Mouse (Mus musculus) megakaryocyte-erythroid progenitor cell, adult 5-6 weeks (primary cell): ENCODE measurements at regions not wholly inside any gene's neighbourhood (a gene's known extent, or its start where the extent isn't known, plus 50 kb on each side); places are given as distances from the start of the nearest gene placed in this dataset.

Experiments used
- ATAC-seq: replicated peaks from 2 replicates; pipeline ENCODE4 v1.8.0; 2016; ENCODE audit warnings: mild to moderate bottlenecking, inconsistent platforms; ENCODE audit not compliant: severe bottlenecking, poor library complexity, low FRiP score, low TSS enrichment

GRCm38 (mm10) chr14:36819826-36820225, 148.8 kb downstream of the Ccser2 start:
- no peak for ATAC-seq

- no peak for ATAC-seq
These were observed 166.2 kb downstream of the Ccser2 start for GRCm38 (mm10) chr14:36802418-36802817.

- ATAC-seq, result no peak
These were observed 168.8 kb downstream of the Ccser2 start for GRCm38 (mm10) chr14:36799820-36800219.

DNA sequence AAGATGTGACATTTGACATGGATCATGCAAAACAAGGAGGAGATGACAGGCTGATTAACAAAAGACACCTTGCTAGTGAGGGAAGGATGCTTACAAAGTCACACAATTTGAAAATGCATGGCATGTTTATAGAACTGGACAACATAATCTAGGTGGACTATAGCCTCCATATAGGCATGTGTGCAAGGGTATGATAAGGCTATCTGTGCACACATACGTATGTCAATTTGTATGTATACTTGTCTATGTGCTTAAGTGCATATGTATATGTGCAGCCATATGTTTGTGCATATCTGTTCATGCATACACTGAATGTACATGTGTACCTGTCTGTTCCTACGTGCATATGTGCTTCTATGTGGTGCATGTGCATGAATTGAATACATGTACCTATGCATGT, 186.7 kb downstream of the Ccser2 start:
- ATAC-seq, result no peak

DNA sequence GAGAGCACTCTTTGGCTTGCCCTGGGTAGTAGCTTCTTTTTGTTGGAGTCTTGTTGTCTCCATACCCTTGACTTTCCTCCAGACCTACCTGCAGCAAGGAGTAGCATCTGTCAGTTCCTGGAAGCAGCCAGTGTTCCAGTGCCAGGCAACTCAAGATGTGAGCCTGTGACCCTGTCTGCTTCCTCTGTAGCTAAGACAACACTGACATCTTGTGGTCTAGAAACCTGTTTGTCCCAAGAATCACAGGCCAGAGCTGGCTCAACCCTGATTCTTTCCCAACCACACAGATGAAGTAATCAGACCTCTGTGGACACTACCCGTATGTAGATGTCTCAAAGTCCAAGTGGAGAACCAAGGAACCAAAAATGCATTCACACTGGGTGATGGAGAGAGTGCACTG, 189.6 kb downstream of the Ccser2 start:
- no peak for ATAC-seq

DNA sequence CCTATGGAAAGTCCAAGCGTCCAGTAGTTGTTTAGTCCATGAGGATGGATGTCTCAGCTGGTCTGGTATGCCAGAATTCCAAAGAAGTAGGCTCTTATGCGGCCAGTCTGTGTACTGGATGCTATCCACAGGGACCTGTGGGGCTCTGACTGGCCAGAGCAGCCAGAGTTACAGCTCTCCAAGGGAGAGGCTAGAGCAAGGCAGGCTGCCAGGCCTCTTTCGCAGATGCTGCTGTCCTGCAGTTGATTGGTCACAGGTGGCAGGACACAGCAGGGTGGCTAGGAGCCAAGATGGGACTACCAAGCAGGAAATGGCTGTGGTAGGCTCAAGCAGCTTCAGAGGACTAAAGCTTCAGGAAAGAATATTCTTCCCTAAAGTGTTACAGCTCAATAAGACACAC, 194.2 kb downstream of the Ccser2 start:
- no peak for ATAC-seq

DNA sequence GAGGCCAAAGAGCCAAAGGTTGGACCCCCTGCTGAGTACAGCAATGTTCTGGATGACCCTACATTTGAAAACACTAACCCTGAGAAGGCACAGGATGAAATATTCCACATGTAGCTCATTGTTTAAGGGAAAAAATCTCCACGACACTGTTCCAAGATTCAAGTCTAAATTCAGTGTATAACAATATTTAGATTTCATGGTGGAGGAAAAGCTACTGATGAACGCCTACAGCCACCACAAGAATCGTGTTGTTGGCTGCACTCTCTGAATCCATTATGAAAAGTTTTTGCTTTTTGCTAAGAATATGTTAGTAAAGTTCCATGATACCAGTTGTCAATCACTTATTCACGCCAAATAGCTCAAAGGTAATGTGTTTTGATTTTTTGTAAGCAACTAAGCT, 204.2 kb downstream of the Ccser2 start:
- no peak for ATAC-seq

DNA sequence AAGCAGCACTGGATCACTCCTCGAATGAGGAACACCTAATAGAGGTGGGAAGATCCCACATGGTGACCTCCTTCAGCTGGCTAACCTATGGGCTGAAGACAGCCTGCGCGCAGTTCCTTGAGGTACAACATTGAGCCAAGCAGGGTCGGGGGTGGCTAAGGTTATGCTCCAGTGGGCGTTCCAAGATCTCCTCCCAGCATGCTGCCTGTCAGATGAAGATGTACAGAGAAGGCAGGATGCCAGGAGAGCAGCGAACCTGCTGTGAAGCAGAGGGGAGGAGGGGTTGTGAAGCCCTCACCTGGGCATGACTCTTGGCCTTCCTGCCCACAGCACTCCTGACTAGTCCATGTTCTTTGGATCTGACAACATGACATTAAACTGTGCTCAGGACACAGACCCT, 212.5 kb downstream of the Ccser2 start:
- ATAC-seq, result no peak

GRCm38 (mm10) chr14:36748130-36748883, 220.3 kb downstream of the Ccser2 start:
- no peak for ATAC-seq

- no peak for ATAC-seq
These were observed 237.5 kb downstream of the Ccser2 start for GRCm38 (mm10) chr14:36731095-36731494.

DNA sequence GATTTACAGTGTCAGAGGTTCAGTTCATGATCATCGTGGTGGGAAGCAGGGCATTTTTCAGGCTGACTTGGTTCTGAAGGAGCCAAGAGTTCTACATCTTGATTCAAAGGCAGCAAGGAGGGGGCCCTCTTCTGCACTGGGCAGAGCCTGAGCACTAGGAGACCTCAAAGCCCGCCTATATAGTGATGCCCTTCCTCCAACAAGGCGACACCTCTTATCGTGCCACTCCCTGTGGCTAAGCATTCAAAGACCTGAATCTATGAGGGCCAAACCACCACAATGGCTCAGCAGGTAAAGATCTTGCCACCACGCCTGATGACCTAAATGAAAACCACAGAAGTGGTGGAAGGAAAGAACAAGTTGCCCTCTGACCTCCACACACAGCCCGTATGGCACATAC, 242.5 kb downstream of the Ccser2 start:
- ATAC-seq, result no peak

DNA sequence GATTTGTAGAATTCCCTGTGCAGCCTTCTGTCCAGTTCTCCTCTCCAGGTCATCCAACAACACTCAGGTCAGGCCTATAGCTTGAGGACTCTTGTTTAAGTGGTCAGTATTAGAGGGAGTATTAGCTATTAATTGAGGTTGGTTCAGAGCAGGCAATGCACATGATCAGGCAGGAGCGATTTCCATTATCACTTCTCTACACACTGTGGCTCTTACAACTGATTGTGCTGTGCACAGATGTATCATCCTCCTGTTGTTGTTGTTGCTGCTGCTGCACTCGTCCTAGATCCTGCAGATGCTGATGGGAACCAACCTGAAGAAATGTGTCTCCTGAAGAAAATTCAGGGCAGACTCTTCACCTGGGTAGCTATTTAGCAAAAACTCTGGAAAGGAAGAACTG, 252.9 kb downstream of the Ccser2 start:
- no peak for ATAC-seq

GRCm38 (mm10) chr14:36696993-36697392, 271.6 kb downstream of the Ccser2 start:
- ATAC-seq, result no peak

DNA sequence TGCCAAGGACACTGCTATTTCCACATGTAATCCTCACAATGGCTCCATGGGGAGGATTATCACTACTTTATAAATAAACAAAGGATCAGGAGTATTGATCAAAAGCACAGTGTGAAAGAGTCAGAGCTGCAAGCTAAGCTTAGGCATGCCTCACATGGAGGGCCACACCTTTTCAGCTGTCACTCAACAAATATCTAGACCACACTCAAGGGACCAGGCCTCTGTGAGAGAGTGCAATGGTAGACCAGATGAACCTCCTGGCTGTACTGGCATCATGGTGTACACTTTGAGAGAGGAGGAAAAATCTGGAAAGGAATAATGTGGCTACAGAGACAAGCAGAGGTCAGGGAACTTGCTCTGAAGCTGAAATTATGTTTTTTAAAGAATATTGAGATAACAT, 276.6 kb downstream of the Ccser2 start:
- ATAC-seq, result no peak

DNA sequence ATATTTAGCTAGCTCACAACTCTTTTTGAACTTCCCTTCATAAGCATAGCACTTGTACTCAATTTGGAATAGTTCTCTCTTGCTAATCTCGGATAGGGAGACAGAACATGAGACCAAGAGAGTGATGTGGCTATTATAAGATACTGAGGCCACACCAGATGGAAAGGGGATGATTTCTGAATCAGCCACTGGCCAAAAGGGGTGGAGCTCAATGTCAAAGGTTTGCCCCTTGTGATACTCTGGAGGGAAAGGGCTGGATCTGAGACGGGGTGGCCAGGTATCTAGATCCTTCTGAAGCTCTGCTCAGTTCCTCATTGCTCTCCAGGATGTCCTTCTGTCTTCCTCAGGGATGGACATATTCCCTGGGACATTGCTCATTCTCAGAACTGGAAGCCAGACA, 277.6 kb downstream of the Ccser2 start:
- no peak for ATAC-seq

DNA sequence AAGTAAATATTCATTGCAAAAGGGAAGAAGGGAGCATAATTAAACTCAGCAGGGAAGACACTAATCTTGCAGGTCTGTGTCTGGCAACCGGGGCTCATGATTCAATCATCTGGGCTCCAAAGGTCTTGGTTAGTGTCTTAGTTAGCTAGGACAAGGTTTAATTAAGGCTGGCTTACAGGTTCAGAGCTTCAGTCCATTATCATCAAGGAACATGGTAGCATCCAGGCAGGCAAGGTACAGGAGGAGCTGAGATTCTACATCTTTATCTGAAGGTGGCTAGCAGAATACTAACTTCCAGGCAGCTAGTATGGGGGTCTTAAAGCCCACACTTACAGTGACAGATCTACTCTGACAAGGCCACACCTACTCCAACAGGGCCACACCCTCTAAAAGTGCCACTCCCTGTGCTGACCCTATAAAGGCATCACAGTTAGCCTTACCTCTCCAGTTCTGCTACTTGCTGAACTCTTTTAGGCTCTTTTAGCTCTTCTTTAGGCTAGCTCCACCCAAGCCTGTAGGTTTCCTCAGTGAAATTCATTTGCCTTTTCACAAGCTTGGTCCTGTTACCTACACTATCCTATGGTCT, 309.8 kb downstream of the Ccser2 start:
- no peak for ATAC-seq

- ATAC-seq, result peak; percentile 77
These were observed 310.4 kb downstream of the Ccser2 start for GRCm38 (mm10) chr14:36658193-36658592.

DNA sequence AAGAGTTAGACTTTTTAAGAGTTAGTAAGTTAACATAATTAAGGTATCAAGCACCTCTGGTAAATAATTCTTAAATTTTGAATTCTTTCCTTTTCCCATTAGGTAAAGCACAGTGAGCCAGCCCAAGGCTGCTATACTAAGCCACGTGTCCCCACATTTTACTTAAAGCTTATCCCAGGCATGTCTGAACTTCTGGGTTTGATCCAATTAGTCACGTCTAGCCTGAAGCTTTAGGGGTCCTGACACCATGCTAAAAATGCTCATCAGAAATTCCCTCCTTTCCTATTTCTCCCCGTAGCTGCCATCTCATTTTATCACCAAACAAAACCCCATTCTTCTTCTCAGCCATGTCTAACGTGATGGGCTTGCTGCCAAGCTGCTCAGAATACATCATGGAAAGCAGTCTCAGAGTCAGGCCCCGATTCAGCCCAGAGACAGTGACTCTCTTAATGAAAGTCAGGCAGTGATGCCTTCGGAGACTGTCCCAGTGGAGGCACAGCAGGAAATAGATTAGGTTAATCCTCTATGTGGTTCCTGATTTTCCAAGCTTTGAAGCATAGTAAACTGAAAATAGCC, 315.5 kb downstream of the Ccser2 start:
- ATAC-seq, result no peak

GRCm38 (mm10) chr14:36651053-36651735, 317.4 kb downstream of the Ccser2 start:
- no peak for ATAC-seq

DNA sequence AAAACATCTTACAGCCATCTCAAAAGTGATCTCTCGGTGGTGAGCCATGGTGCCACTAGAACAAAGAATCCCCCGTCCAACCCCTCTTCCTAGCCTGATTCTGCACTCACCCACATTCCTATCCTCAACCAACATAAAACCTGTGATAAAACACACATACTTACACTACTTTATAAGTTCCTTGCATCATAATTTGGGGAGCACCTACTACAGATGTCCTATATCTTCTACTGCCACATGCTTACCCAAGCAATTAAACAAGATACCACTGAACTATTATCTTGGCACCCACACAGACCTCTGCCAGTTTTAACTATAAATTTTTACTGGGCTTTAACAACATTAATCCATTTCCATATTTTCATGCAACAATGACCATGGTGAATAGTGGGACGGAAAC, 321.9 kb downstream of the Ccser2 start:
- ATAC-seq, result 0 out of 2 replicates have a peak, but pooled peaks have one; percentile 10

- ATAC-seq, result no peak
These were observed 322.3 kb downstream of the Ccser2 start for GRCm38 (mm10) chr14:36646237-36646636.
